Mouse (Mus musculus): Measurements from ENCODE around the gene Trmt1. TPM values are rescaled to one million over a fixed set of nuclear protein-coding genes. Genes with fewer than 3 reads are reported as not detected.
"Not testable (repeated sequence)": the region's sequence is repeated elsewhere in the genome, so short reads cannot be mapped to it uniquely, and the experiment has no call there.

Gene Trmt1
- total and polyA plus RNA-seq, 2 experiments: 20.7 to 58.6 TPM

DNA sequence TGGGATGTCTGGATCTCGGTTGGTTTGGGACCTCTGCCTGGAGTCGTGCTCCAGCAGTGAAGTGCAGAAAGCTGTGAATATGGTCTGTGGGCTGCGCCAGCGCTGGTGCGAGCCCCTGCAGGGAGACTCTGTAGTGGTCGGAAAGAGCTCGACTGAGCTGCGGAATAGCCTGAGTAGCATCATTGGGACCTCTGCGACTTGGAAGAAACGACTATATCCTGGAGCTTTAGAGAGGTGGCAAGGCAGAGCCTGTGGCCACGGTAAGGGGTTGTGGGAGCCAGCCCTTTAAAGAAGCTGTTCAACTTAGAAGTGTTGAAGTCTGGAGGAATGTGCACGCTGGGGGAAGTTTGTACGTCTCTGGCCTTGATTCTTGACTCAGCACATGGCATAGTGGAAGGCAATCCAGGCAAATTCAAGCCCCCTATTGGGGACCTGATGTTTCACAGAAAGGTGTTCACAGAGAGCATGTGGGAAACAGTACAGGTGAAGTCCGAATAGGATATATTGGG, 20.7 kb upstream of the Trmt1 start:
- H3K79me2 ChIP-seq (ENCODE audit: control insufficient read depth, insufficient read depth, low read length): 0 out of 2 replicates have a peak, but pooled peaks cover 7% of the 10 kb centered on the region
- no peaks in the 10 kb centered on the region for H3K36me3 ChIP-seq (ENCODE audit: control insufficient read depth, insufficient read depth, low read length)
- H3K27me3 ChIP-seq (ENCODE audit: control insufficient read depth, insufficient read depth, low read length): no peaks in the 10 kb centered on the region
- TF ChIP-seq CTCF (IDR thresholded peaks at IDR 0.05; ENCODE audit: low read depth, low read length): no peak
- no peak for TF ChIP-seq POLR2A (IDR thresholded peaks at IDR 0.05; ENCODE audit: extremely low read depth, insufficient read depth, low read length)
- peak overlapping the region; percentile 73 for H3K9ac ChIP-seq (ENCODE audit: low read depth, low read length)
- peaks cover 6% of the 10 kb centered on the region for H3K4me1 ChIP-seq (ENCODE audit: control insufficient read depth, insufficient read depth, low read length)
- 3% methylated on average over 14 of the region's 14 CpGs for WGBS
- DNase-seq (ENCODE audit: extremely low read depth, low read depth, low spot score): no peak
- no peak overlapping the region for H3K27ac ChIP-seq (replicated peaks; ENCODE audit: insufficient read depth, low read depth, low read length)
- H3K4me3 ChIP-seq (ENCODE audit: insufficient read depth, low read depth, low read length): peak overlapping the region; percentile 69

- Histone ChIP-seq H3K27ac (replicated peaks; ENCODE audit: insufficient read depth, low read depth, low read length) (no peak overlapping the region), H3K4me1 (ENCODE audit: control insufficient read depth, insufficient read depth, low read length) (peaks cover 6% of the 10 kb centered on the region), H3K27me3 (ENCODE audit: control insufficient read depth, insufficient read depth, low read length) (no peaks in the 10 kb centered on the region), H3K36me3 (ENCODE audit: control insufficient read depth, insufficient read depth, low read length) (no peaks in the 10 kb centered on the region), H3K4me3 (ENCODE audit: insufficient read depth, low read depth, low read length) (no peak overlapping the region), H3K79me2 (ENCODE audit: control insufficient read depth, insufficient read depth, low read length) (no peaks in the 10 kb centered on the region), H3K9ac (ENCODE audit: low read depth, low read length) (no peak overlapping the region)
- 82% methylated on average over 1 of the region's 1 CpGs for WGBS
- no peak for TF ChIP-seq POLR2A (IDR thresholded peaks at IDR 0.05; ENCODE audit: extremely low read depth, insufficient read depth, low read length)
- TF ChIP-seq CTCF (IDR thresholded peaks at IDR 0.05; ENCODE audit: low read depth, low read length): no peak
- no peak for DNase-seq (ENCODE audit: extremely low read depth, low read depth, low spot score)
Observed at GRCm38 (mm10) chr8:84668081-84668480, 18.0 kb upstream of the Trmt1 start.

DNA sequence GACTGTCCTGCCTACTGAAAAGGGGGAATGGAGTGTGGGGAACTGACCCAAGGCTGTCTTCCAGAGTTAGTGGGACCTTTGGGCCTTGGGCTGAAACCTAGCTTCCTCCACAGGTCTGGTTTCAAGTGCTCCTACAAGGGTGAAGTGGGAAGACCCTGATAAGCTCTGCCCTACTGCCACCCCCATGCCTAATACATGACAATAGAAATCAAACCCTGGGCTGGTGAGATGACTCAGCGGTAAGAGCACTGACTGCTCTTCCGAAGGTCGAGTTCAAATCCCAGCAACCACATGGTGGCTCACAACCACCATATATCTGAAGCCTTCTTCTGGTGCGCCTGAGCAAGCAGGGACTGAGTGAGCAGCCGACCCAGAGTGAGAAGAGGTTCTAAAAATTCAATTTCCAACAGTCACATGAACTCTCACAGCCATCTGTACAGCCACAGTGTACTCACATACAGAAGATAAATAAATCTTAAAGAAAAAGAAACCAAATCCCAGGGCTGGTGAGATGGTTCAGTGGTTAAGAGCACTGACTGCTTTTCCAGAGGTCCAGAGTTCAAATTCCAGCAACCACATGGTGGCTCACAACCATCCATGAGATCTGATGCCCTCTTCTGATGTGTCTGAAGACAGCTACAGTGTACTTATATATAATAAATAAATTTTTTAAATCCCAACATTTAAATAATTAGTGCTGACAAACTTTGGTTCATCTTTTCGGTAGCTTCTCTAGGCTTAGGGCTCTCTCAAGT, 17.2 kb upstream of the Trmt1 start:
- Histone ChIP-seq H3K9ac (ENCODE audit: low read depth, low read length) (no peak overlapping the region), H3K27ac (replicated peaks; ENCODE audit: insufficient read depth, low read depth, low read length) (no peak overlapping the region), H3K79me2 (ENCODE audit: control insufficient read depth, insufficient read depth, low read length) (no peaks in the 10 kb centered on the region), H3K27me3 (ENCODE audit: control insufficient read depth, insufficient read depth, low read length) (no peaks in the 10 kb centered on the region), H3K36me3 (ENCODE audit: control insufficient read depth, insufficient read depth, low read length) (0 out of 2 replicates have a peak, but pooled peaks cover 2% of the 10 kb centered on the region), H3K4me3 (ENCODE audit: insufficient read depth, low read depth, low read length) (no peak overlapping the region), H3K4me1 (ENCODE audit: control insufficient read depth, insufficient read depth, low read length) (peaks cover 3% of the 10 kb centered on the region)
- DNase-seq (ENCODE audit: extremely low read depth, low read depth, low spot score): no peak
- TF ChIP-seq POLR2A (IDR thresholded peaks at IDR 0.05; ENCODE audit: extremely low read depth, insufficient read depth, low read length): no peak
- no peak for TF ChIP-seq CTCF (IDR thresholded peaks at IDR 0.05; ENCODE audit: low read depth, low read length)
- 79% methylated on average over 6 of the region's 6 CpGs for WGBS

DNA sequence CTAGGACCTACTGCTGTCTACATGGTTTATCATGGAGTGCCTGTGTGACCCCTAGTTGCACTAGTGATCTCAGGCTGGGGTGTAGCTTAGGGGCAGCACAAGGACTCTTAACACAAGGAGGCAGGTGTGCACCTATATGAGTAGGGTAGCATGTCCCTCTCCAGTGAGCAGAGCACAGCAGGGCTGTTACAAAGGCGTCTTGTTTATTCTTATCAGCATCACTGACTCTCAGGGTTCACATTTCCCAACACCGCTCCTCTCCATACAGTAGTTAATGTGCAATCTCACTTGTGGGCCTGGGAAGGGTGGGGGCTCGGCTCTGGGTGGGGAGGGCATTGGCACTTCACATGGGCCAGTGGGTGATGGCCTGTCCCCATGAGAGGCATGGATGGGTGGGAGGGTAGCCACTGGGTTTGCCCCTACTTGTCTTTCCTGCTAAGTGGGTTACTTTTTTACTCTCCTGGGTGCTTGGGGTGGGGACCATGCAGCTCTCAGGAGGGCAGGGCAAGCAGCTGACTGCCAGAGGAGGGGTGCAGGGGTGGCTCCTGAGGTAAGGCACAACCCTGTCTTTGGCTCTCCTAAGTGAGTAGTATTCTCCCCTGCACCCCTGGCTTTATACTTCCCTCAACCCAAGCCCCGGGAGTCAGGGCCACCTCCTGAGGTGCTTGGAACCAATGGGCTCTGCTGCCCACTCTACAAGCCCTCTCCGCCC, 15.7 kb upstream of the Trmt1 start:
- WGBS: 54% methylated on average over 5 of the region's 5 CpGs
- H3K27ac ChIP-seq (replicated peaks; ENCODE audit: insufficient read depth, low read depth, low read length); H3K79me2 ChIP-seq (ENCODE audit: control insufficient read depth, insufficient read depth, low read length); H3K4me3 ChIP-seq (ENCODE audit: insufficient read depth, low read depth, low read length); H3K27me3 ChIP-seq (ENCODE audit: control insufficient read depth, insufficient read depth, low read length); DNase-seq (ENCODE audit: extremely low read depth, low read depth, low spot score); H3K36me3 ChIP-seq (ENCODE audit: control insufficient read depth, insufficient read depth, low read length); H3K9ac ChIP-seq (ENCODE audit: low read depth, low read length); H3K4me1 ChIP-seq (ENCODE audit: control insufficient read depth, insufficient read depth, low read length): not testable (repeated sequence)

DNA sequence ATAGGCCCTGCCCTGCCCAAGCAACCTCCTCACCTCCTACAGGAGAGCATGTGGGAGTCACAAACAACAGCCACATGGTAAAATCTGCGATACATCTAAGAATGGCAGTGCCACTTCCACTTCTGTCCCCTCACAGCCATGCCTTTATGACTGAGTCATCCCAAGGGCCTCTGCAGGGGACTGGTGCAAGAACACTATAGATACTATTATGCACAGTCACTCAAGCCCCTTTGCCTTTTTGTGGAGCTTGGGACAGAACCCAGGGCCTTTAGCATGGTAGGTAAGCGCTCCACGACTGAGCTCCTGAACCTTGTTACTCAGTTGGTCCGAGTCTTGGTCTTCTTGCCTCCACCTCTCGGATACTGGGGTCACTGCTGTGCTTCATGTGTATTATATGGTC, 8.8 kb upstream of the Trmt1 start:
- TF ChIP-seq POLR2A (IDR thresholded peaks at IDR 0.05; ENCODE audit: extremely low read depth, insufficient read depth, low read length) (no peak), CTCF (IDR thresholded peaks at IDR 0.05; ENCODE audit: low read depth, low read length) (no peak)
- 95% methylated on average over 5 of the region's 5 CpGs for WGBS
- H3K27me3 ChIP-seq (ENCODE audit: control insufficient read depth, insufficient read depth, low read length): no peaks in the 10 kb centered on the region

GRCm38 (mm10) chr8:84681476-84681875, 4.6 kb upstream of the Trmt1 start:
- no peak overlapping the region for H3K4me3 ChIP-seq (ENCODE audit: insufficient read depth, low read depth, low read length)
- H3K79me2 ChIP-seq (ENCODE audit: control insufficient read depth, insufficient read depth, low read length): peaks cover 28% of the 10 kb centered on the region
- no peaks in the 10 kb centered on the region for H3K27me3 ChIP-seq (ENCODE audit: control insufficient read depth, insufficient read depth, low read length)
- H3K36me3 ChIP-seq (ENCODE audit: control insufficient read depth, insufficient read depth, low read length): no peaks in the 10 kb centered on the region
- H3K27ac ChIP-seq (replicated peaks; ENCODE audit: insufficient read depth, low read depth, low read length): no peak overlapping the region
- peaks cover 9% of the 10 kb centered on the region for H3K4me1 ChIP-seq (ENCODE audit: control insufficient read depth, insufficient read depth, low read length)
- H3K9ac ChIP-seq (ENCODE audit: low read depth, low read length): no peak overlapping the region
- DNase-seq (ENCODE audit: extremely low read depth, low read depth, low spot score): no peak
- TF ChIP-seq CTCF (IDR thresholded peaks at IDR 0.05; ENCODE audit: low read depth, low read length): no peak
- TF ChIP-seq POLR2A (IDR thresholded peaks at IDR 0.05; ENCODE audit: extremely low read depth, insufficient read depth, low read length): no peak
- 79% methylated on average over 2 of the region's 2 CpGs for WGBS

More for the DNA sequence above, 8.8 kb upstream of the Trmt1 start:
- peaks cover 8% of the 10 kb centered on the region for H3K36me3 ChIP-seq (ENCODE audit: control insufficient read depth, insufficient read depth, low read length)
- H3K79me2 ChIP-seq (ENCODE audit: control insufficient read depth, insufficient read depth, low read length): peaks cover 12% of the 10 kb centered on the region; the same call in 1 of the 2 replicates
- no peak overlapping the region for H3K4me3 ChIP-seq (ENCODE audit: insufficient read depth, low read depth, low read length)
- H3K27ac ChIP-seq (replicated peaks; ENCODE audit: insufficient read depth, low read depth, low read length): no peak overlapping the region
- no peak for DNase-seq (ENCODE audit: extremely low read depth, low read depth, low spot score)
- H3K9ac ChIP-seq (ENCODE audit: low read depth, low read length): no peak overlapping the region
- peaks cover 1% of the 10 kb centered on the region for H3K4me1 ChIP-seq (ENCODE audit: control insufficient read depth, insufficient read depth, low read length)
